Mouse (Mus musculus): ENCODE data around the gene Gm10447. TPM values are rescaled to one million over a fixed set of nuclear protein-coding genes. Genes with fewer than 3 reads are reported as not detected.

The Gm10447 gene
- total RNA-seq (2023): not detected in 4 replicates

DNA sequence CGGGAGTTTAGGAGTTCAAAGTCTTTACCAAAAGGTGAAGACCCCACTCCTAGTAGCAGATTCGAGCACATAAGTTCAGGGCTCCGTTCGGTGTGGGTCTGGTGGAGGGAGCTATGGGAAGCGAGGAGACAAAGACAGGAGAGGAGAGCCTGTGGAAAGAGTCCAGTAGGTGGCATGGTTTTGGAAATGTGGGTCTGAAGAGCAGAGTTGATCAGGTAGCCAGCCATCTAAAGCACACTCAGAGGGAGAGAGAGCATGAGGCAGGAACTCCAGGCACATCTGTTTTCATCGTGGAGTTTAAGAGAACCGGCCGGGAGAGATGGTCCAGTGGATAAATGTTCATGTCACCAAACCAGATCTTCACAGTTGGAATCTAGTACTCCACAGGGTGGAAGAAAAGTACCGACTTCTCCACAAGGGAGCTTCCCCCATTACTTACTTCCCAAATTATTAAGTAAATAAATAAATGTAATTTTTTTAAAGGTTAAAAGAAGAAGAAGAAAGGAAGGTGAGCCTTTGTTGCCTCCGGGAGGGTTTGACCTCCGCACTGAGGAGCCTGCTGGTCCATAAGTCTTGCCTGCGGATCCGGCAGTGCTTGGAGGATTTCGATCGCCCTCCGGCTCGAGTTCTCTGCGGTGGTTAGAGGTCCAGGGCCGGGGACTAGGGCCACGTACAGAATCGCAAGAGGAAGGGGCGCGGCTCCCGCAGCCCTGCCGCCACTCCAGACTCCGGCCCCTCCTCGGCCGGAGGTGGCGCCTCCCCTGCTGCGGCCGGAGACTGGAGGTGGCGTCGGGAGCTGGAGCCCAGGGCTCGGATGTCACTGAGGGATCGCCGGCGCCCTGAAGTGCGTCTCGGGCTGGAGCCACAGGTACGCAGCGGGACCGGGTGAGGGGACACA is at the start of gene Gm10447, which contains the start of gene Shroom1:
Gm10447 (minus strand) TSS at position 637 of the 898 bp plus-strand sequence.
Shroom1 (plus strand) TSS at position 732 of the 898 bp plus-strand sequence.

GRCm38 (mm10) chr11:53479783-53480301 is 22.9 kb upstream of the Gm10447 start, which contains the start of the genes Gm9945 and Sowaha:
Gm9945 (plus strand) TSS chr11:53480166.
Sowaha (minus strand) TSS chr11:53480274.

DNA sequence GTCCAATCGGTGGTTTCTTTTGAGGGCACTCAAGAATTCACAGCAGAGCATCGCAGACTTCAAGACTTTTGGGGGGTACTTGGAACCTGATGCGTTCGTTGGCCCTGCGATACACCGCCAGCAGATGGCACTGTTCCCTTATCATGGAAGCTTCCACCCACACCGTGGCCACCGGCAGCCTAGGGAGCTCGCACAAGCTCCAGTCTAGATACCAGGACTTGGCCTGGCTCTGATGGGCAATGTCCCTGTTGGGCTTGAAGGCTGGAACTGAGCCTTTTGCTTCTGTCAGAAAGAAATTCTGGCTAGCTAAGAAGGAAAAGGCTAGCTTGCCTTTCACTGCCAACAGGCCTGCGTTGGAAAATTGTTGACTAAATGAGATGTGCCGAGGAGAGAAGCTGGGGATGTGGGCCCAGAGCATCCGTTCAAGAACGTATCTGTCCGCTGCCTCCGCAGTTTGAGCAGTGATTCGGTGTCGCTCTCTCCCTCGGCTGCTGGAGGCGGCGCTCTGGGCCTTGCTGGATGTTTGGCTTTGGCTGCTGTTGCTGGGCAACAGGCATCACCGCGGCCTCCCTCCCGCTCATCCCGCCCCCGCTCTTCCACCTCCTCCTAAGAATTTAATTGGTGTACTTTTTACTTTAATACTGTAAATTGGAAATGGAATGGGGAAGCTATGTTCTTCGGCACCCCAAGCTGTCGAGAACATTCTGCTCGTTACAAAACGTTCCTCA is 13.2 kb upstream of the Gm10447 start, which contains the start of gene Gm9837:
Gm9837 (minus strand) TSS at position 512 of the 728 bp plus-strand sequence.

GRCm38 (mm10) chr11:53430670-53431346 is 26.1 kb downstream of the Gm10447 start, which contains the start of the genes Uqcrq and Gdf9:
Uqcrq (minus strand) TSS chr11:53430831.
Gdf9 (plus strand) TSS chr11:53431023.

DNA sequence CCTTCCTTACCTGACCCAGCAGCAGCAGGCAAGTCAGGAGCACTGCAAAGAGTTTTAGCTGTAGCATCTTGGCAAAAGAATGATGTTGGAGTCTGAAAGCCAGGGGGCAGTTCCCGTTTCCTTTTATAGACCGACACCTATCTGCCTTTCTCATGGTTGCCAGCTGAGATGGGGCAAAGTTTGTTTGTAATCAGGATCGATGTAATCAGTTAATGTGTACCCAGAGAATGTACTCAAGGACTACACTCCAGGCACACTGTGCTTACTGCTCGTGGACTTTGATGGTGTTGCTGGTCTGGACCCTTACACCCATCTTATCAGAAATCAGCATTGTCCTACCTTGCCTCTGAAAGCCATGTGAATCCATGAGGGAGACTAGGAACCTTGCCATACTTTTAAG is 33.9 kb downstream of the Gm10447 start, which contains the start of gene Leap2:
Leap2 (minus strand) TSS at position 135 of the 400 bp plus-strand sequence.

Other genes with a start within 250 kb of the Gm10447 start
- 105 to 113 TPM (median 108 TPM) in 4 replicates for gene Hspa4, start 156.7 kb downstream of the Gm10447 start, total RNA-seq (2023)
- 13.5 to 22.1 TPM (median 15.8 TPM) in 4 replicates for gene Zcchc10, start 132.4 kb downstream of the Gm10447 start, total RNA-seq (2023)
- gene Aff4, start 106.3 kb downstream of the Gm10447 start, total RNA-seq (2023): 351 to 373 TPM (median 364 TPM) in 4 replicates
- gene Leap2, start 33.9 kb downstream of the Gm10447 start, total RNA-seq (2023): not detected in 4 replicates
- gene Uqcrq, start 26.3 kb downstream of the Gm10447 start, total RNA-seq (2023): 128 to 162 TPM (median 136 TPM) in 4 replicates
- gene Gdf9, start 26.1 kb downstream of the Gm10447 start, total RNA-seq (2023): 0.72 to 2.6 TPM (median 2.3 TPM) in 3 of 4 replicates, not detected in the other
- gene Shroom1, start 95 bp upstream of the Gm10447 start, total RNA-seq (2023): not detected in 4 replicates
- not detected in 4 replicates for gene Gm9837, start 13.4 kb upstream of the Gm10447 start, total RNA-seq (2023)
- gene Gm9945, start 23.1 kb upstream of the Gm10447 start, total RNA-seq (2023): not detected in 4 replicates
- not detected in 4 replicates for gene Sowaha, start 23.2 kb upstream of the Gm10447 start, total RNA-seq (2023)
- gene Sept8, start 62.1 kb upstream of the Gm10447 start, total RNA-seq (2023): 0.25 to 0.48 TPM in 2 of 4 replicates, not detected in the others
- gene Kif3a, start 110.3 kb upstream of the Gm10447 start, total RNA-seq (2023): 4.8 to 8.2 TPM (median 7.1 TPM) in 4 replicates
- not detected in 4 replicates for gene Il4, start 161.6 kb upstream of the Gm10447 start, total RNA-seq (2023)
- 0.48 TPM in 1 of 4 replicates, not detected in the others for gene Il13, start 177.6 kb upstream of the Gm10447 start, total RNA-seq (2023)

Measured in B cell, adult 62 days (primary cell).